Mouse (Mus musculus) cerebellum, adult 8-10 months (tissue): ENCODE measurements around the gene Stac2.

Experiments used
- DNase-seq: peaks from one replicate; pipeline ENCODE4 v3.0.0; 2022

Stac2 gene

GRCm38 (mm10) chr11:98049672-98050519, 3.4 kb downstream of the Stac2 start:
- no peak for DNase-seq

- DNase-seq = peak; percentile 84
These were observed 5.5 kb downstream of the Stac2 start for GRCm38 (mm10) chr11:98047745-98048144.

- no peak for DNase-seq
These were observed 6.8 kb downstream of the Stac2 start for GRCm38 (mm10) chr11:98046466-98046865.

GRCm38 (mm10) chr11:98045596-98045995, 7.7 kb downstream of the Stac2 start:
- no peak for DNase-seq

- peak; percentile 41 for DNase-seq
These were observed 9.2 kb downstream of the Stac2 start for GRCm38 (mm10) chr11:98044074-98044473.

- DNase-seq = no peak
These were observed 10.5 kb downstream of the Stac2 start for GRCm38 (mm10) chr11:98042741-98043140.

GRCm38 (mm10) chr11:98040975-98041374, 12.3 kb downstream of the Stac2 start:
- DNase-seq = no peak

GRCm38 (mm10) chr11:98037871-98038270, 15.4 kb downstream of the Stac2 start:
- peak; percentile 31 for DNase-seq

GRCm38 (mm10) chr11:98035977-98036377, 17.3 kb downstream of the Stac2 start:
- DNase-seq = peak; percentile 73

GRCm38 (mm10) chr11:98034840-98035239, 18.4 kb downstream of the Stac2 start:
- DNase-seq = peak; percentile 41

GRCm38 (mm10) chr11:98034061-98034460, 19.2 kb downstream of the Stac2 start:
- DNase-seq = no peak

- peak; percentile 79 for DNase-seq
These were observed 21.9 kb downstream of the Stac2 start for GRCm38 (mm10) chr11:98031443-98031770.

- no peak for DNase-seq
These were observed 22.4 kb downstream of the Stac2 start for GRCm38 (mm10) chr11:98030701-98031442.

GRCm38 (mm10) chr11:98027785-98028184, 25.5 kb downstream of the Stac2 start:
- DNase-seq = no peak

- no peak for DNase-seq
These were observed 26.0 kb downstream of the Stac2 start for GRCm38 (mm10) chr11:98027297-98027688.

GRCm38 (mm10) chr11:98026570-98027296, 26.5 kb downstream of the Stac2 start, which contains the start of gene Rpl19:
TSS of gene Rpl19 (plus strand) at chr11:98026710.
- peak; percentile 96 for DNase-seq

- no peak for DNase-seq
These were observed 27.1 kb downstream of the Stac2 start for GRCm38 (mm10) chr11:98026248-98026569.

- no peak for DNase-seq
These were observed 28.7 kb downstream of the Stac2 start for GRCm38 (mm10) chr11:98024516-98024915.

GRCm38 (mm10) chr11:98022555-98023371, 30.5 kb downstream of the Stac2 start, which contains the start of gene Cacnb1:
TSS of gene Cacnb1 (minus strand) at chr11:98023034.
- peak; percentile 55 for DNase-seq

GRCm38 (mm10) chr11:98022253-98022554, 31.1 kb downstream of the Stac2 start:
- peak; percentile 43 for DNase-seq

- peak; percentile 55 for DNase-seq
These were observed 31.6 kb downstream of the Stac2 start for GRCm38 (mm10) chr11:98021565-98022252.

GRCm38 (mm10) chr11:98021118-98021517, 32.1 kb downstream of the Stac2 start:
- no peak for DNase-seq
